Mouse (Mus musculus): Measurements from ENCODE around the gene Zbtb46. TPM values are rescaled to one million over a fixed set of nuclear protein-coding genes. Genes with fewer than 3 reads are reported as not detected.
A peak's percentile ranks its signal among the peaks of the same experiment; 100 is the strongest.

The Zbtb46 gene
- polyA plus RNA-seq, 1 experiment from 2014 or later, result 9.8 TPM

DNA sequence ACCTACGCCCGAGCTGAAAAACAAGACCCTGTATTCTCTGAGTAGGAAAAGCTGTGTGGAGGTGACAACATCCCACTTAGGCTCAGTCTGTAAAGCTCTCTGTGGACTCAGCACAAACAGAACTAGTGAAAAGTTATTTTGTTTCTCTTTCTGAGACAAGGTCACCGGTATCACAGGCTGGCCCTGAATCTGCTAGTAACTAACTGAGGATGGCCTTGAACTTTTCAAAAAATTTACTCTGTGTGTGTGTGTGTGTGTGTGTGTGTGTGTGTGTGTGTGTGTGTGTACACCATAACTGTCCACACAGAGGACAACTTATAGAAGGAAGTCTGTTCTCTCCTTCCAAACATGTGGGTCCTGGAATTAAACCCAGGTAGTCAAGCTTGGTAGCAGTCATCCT lies 65.1 kb downstream of the Zbtb46 start:
- Histone ChIP-seq H3K9ac (ENCODE audit: low read length) (no peak overlapping the region), H3K4me2 (ENCODE audit: low read depth, low read length) (no peak overlapping the region), H3K36me3 (ENCODE audit: control insufficient read depth, insufficient read depth) (no peaks in the 10 kb centered on the region), H3K4me1 (ENCODE audit: control insufficient read depth, insufficient read depth, low read length) (peaks cover 10% of the 10 kb centered on the region), H3K4me3 (ENCODE audit: low read length) (no peak overlapping the region), H3K9me3 (replicated peaks; ENCODE audit: control insufficient read depth, low read length) (no peaks in the 10 kb centered on the region), H3K27ac (ENCODE audit: low read length) (no peak overlapping the region), H3K27me3 (ENCODE audit: control insufficient read depth, insufficient read depth, low read length) (no peaks in the 10 kb centered on the region)
- ATAC-seq (replicated peaks; ENCODE audit: extremely low read depth, insufficient read depth, low FRiP score), result no peak
- WGBS, result 86% methylated on average over 3 of the region's 3 CpGs

DNA sequence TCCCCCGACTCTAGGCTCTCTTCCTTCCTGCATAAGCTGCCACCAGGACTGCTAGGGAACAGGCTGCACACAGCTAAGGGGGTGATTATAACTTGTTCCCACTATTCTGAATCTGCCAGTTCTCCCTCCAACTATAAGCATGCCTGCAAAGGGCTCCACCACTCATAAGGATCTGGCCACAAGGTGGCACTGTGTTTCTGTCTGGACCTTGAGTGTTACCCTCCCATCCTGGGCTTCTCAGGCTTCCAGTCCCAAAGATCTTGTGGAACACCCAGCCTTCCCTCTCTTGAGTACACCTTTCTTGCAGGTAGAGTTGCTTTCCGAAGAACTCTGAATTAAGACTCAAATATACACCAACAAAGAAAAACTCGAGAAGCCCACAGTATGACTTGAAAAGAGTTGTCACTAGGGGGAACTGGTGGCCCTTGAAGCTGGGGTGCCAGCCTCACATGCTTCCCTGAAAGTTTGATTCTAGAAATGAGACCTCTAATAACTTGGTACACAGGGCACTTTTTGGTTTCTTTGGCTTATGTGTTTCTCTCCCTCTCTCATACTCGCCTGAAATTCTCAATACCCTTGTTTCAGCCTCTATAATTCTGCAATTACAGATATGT lies 66.5 kb downstream of the Zbtb46 start:
- 25% methylated on average over 4 of the region's 4 CpGs for WGBS
- Histone ChIP-seq H3K9me3 (replicated peaks; ENCODE audit: control insufficient read depth, low read length) (no peaks in the 10 kb centered on the region), H3K4me2 (ENCODE audit: low read depth, low read length) (no peak overlapping the region), H3K4me1 (ENCODE audit: control insufficient read depth, insufficient read depth, low read length) (peaks cover 7% of the 10 kb centered on the region), H3K4me3 (ENCODE audit: low read length) (no peak overlapping the region), H3K27ac (ENCODE audit: low read length) (no peak overlapping the region), H3K9ac (ENCODE audit: low read length) (no peak overlapping the region), H3K36me3 (ENCODE audit: control insufficient read depth, insufficient read depth) (no peaks in the 10 kb centered on the region), H3K27me3 (ENCODE audit: control insufficient read depth, insufficient read depth, low read length) (no peaks in the 10 kb centered on the region)
- peak; percentile 71; the same call in 1 of the 2 replicates for ATAC-seq (replicated peaks; ENCODE audit: extremely low read depth, insufficient read depth, low FRiP score)

DNA sequence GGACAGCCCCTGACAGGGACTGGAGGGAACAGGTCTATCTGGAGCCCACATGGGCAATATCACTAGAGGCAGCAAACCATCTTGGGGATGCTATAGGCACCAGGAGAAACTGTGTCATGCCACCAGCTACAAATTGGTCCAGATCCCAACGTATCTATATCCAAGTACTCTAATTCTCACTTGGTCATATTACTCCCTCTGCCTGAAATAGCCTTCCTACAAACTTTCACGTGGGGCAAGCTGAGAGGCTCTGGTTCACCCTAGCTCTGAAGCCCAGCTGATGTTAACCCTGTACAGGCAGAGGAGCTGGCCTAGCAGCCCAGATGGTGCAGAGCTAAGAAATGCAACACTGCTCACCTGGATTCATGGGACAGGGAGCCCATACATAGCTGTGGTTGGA lies 67.7 kb downstream of the Zbtb46 start:
- no peaks in the 10 kb centered on the region for H3K4me1 ChIP-seq (ENCODE audit: control insufficient read depth, insufficient read depth, low read length)
- H3K4me3 ChIP-seq (ENCODE audit: low read length), result no peak overlapping the region
- no peak overlapping the region for H3K4me2 ChIP-seq (ENCODE audit: low read depth, low read length)
- H3K9ac ChIP-seq (ENCODE audit: low read length), result no peak overlapping the region
- ATAC-seq (replicated peaks; ENCODE audit: extremely low read depth, insufficient read depth, low FRiP score), result no peak
- H3K9me3 ChIP-seq (replicated peaks; ENCODE audit: control insufficient read depth, low read length), result no peaks in the 10 kb centered on the region
- 64% methylated on average over 2 of the region's 2 CpGs for WGBS
- H3K27ac ChIP-seq (ENCODE audit: low read length), result no peak overlapping the region
- H3K27me3 ChIP-seq (ENCODE audit: control insufficient read depth, insufficient read depth, low read length), result no peaks in the 10 kb centered on the region
- H3K36me3 ChIP-seq (ENCODE audit: control insufficient read depth, insufficient read depth), result no peaks in the 10 kb centered on the region; the same call in 1 of the 2 replicates

DNA sequence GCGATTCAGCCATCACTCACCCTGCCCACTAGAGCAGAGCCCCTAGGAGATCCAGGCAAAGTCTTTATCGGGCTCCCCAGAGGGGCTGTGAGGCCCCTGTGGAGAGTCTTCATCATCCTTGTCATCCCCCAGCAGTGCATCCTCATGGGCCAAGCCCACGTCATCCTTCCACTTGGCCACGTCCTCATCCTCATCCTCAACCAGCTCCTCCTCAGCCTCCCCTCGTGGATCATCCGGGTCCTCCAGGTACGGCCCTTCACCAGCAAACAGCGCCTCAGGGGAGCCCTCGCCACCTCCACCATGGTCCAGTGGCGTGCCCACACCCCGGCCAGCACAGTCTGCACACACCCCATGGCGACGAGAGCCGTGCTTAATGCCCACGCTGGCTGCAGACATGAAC lies 68.2 kb downstream of the Zbtb46 start:
- no peak overlapping the region for H3K9ac ChIP-seq (ENCODE audit: low read length)
- H3K36me3 ChIP-seq (ENCODE audit: control insufficient read depth, insufficient read depth), result no peaks in the 10 kb centered on the region; the same call in 1 of the 2 replicates
- no peaks in the 10 kb centered on the region for H3K9me3 ChIP-seq (replicated peaks; ENCODE audit: control insufficient read depth, low read length)
- no peak overlapping the region for H3K4me3 ChIP-seq (ENCODE audit: low read length)
- H3K4me2 ChIP-seq (ENCODE audit: low read depth, low read length), result no peak overlapping the region
- peaks cover 2% of the 10 kb centered on the region; the same call in 1 of the 2 replicates for H3K4me1 ChIP-seq (ENCODE audit: control insufficient read depth, insufficient read depth, low read length)
- 85% methylated on average over 15 of the region's 15 CpGs for WGBS
- no peaks in the 10 kb centered on the region for H3K27me3 ChIP-seq (ENCODE audit: control insufficient read depth, insufficient read depth, low read length)
- H3K27ac ChIP-seq (ENCODE audit: low read length), result no peak overlapping the region
- no peak for ATAC-seq (replicated peaks; ENCODE audit: extremely low read depth, insufficient read depth, low FRiP score)

DNA sequence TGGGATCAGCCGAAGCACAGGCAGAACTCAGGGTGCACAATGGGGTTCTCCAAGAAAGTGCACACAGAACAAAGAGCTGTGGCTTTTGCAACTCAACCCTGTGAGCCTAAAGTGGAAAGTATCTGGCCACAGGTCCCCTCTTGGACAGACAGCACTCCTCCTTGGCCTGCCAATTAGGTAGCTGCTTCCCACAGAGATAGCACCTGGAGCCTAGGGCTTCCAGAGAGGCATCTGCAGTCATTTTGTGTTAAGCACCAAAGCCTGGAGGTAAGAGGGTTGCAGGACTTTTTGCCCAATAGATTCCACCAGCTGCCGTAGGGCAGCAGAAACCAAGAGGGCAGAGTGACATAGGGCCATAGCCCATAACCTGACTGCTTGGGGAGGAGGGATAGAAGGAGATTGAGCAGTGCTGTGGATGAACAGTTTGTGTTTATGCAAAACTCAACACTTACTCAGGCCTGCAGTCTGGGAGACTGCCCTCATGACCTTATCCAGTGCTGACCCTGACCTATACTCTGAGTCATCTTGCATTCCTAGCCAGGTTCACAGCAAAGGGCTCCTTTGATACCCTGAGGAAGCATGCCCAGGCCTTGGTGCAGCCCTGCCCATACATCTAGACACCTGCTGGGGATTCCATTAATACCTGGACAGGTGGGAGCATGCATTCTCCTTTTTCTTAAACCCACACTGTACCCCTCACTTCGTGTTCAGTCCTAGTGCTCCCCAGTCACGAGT lies 68.9 kb downstream of the Zbtb46 start:
- 77% methylated on average over 4 of the region's 4 CpGs for WGBS
- H3K4me1 ChIP-seq (ENCODE audit: control insufficient read depth, insufficient read depth, low read length), result peaks cover 8% of the 10 kb centered on the region
- H3K27ac ChIP-seq (ENCODE audit: low read length), result no peak overlapping the region

GRCm38 (mm10) chr2:181386663-181387210 lies 72.5 kb downstream of the Zbtb46 start:
- H3K27ac ChIP-seq (ENCODE audit: low read length), result no peak overlapping the region
- H3K36me3 ChIP-seq (ENCODE audit: control insufficient read depth, insufficient read depth), result peaks cover 19% of the 10 kb centered on the region; the same call in 1 of the 2 replicates
- no peak for ATAC-seq (replicated peaks; ENCODE audit: extremely low read depth, insufficient read depth, low FRiP score)
- H3K27me3 ChIP-seq (ENCODE audit: control insufficient read depth, insufficient read depth, low read length), result no peaks in the 10 kb centered on the region
- no peaks in the 10 kb centered on the region for H3K9me3 ChIP-seq (replicated peaks; ENCODE audit: control insufficient read depth, low read length)
- peaks cover 10% of the 10 kb centered on the region for H3K4me1 ChIP-seq (ENCODE audit: control insufficient read depth, insufficient read depth, low read length)
- no peak overlapping the region for H3K4me2 ChIP-seq (ENCODE audit: low read depth, low read length)
- H3K9ac ChIP-seq (ENCODE audit: low read length), result no peak overlapping the region
- 88% methylated on average over 4 of the region's 4 CpGs for WGBS
- H3K4me3 ChIP-seq (ENCODE audit: low read length), result no peak overlapping the region

More for the DNA sequence above, 68.9 kb downstream of the Zbtb46 start:
- Histone ChIP-seq H3K9me3 (replicated peaks; ENCODE audit: control insufficient read depth, low read length) (no peaks in the 10 kb centered on the region), H3K9ac (ENCODE audit: low read length) (no peak overlapping the region), H3K4me2 (ENCODE audit: low read depth, low read length) (no peak overlapping the region), H3K27me3 (ENCODE audit: control insufficient read depth, insufficient read depth, low read length) (no peaks in the 10 kb centered on the region), H3K36me3 (ENCODE audit: control insufficient read depth, insufficient read depth) (no peaks in the 10 kb centered on the region; the same call in 1 of the 2 replicates), H3K4me3 (ENCODE audit: low read length) (no peak overlapping the region)
- no peak for ATAC-seq (replicated peaks; ENCODE audit: extremely low read depth, insufficient read depth, low FRiP score)

DNA sequence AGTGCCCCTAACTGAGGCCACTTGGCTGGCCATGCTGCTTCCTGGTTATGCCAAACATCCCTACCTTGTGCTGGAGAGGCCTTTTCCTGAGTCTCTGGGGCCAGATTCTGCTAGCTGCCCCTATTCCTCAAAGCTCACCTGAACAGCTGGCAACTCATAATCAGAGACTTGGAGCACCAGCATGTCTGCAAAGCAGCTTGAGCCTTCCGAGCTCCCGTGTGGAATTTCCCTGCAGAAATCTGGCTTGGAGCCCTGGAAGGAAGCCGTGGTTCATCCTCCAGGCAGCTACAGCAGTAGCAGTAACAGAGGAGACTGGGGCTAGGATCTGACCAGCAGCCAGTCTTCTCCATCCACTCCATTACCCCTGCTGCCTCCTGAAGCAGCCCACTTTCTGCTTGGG lies 73.3 kb downstream of the Zbtb46 start:
- Histone ChIP-seq H3K4me3 (ENCODE audit: low read length) (no peak overlapping the region), H3K4me2 (ENCODE audit: low read depth, low read length) (no peak overlapping the region), H3K36me3 (ENCODE audit: control insufficient read depth, insufficient read depth) (peaks cover 23% of the 10 kb centered on the region; the same call in 1 of the 2 replicates), H3K9ac (ENCODE audit: low read length) (no peak overlapping the region), H3K4me1 (ENCODE audit: control insufficient read depth, insufficient read depth, low read length) (peaks cover 10% of the 10 kb centered on the region), H3K27ac (ENCODE audit: low read length) (peak overlapping the region; percentile 71; the same call in 1 of the 2 replicates), H3K27me3 (ENCODE audit: control insufficient read depth, insufficient read depth, low read length) (no peaks in the 10 kb centered on the region), H3K9me3 (replicated peaks; ENCODE audit: control insufficient read depth, low read length) (no peaks in the 10 kb centered on the region)
- WGBS, result 46% methylated on average over 3 of the region's 3 CpGs
- ATAC-seq (replicated peaks; ENCODE audit: extremely low read depth, insufficient read depth, low FRiP score), result no peak

- no peaks in the 10 kb centered on the region for H3K9me3 ChIP-seq (replicated peaks; ENCODE audit: control insufficient read depth, low read length)
- peaks cover 28% of the 10 kb centered on the region for H3K36me3 ChIP-seq (ENCODE audit: control insufficient read depth, insufficient read depth)
- peak; percentile 34 for ATAC-seq (replicated peaks; ENCODE audit: extremely low read depth, insufficient read depth, low FRiP score)
- no peaks in the 10 kb centered on the region for H3K27me3 ChIP-seq (ENCODE audit: control insufficient read depth, insufficient read depth, low read length)
- H3K27ac ChIP-seq (ENCODE audit: low read length), result peak overlapping the region; percentile 71
- H3K9ac ChIP-seq (ENCODE audit: low read length), result no peak overlapping the region
- H3K4me3 ChIP-seq (ENCODE audit: low read length), result no peak overlapping the region
- 65% methylated on average over 4 of the region's 4 CpGs for WGBS
- peaks cover 10% of the 10 kb centered on the region for H3K4me1 ChIP-seq (ENCODE audit: control insufficient read depth, insufficient read depth, low read length)
- H3K4me2 ChIP-seq (ENCODE audit: low read depth, low read length), result no peak overlapping the region
Measured at GRCm38 (mm10) chr2:181384919-181385391, 74.3 kb downstream of the Zbtb46 start.

GRCm38 (mm10) chr2:181384463-181384862 lies 74.8 kb downstream of the Zbtb46 start:
- no peak overlapping the region for H3K9ac ChIP-seq (ENCODE audit: low read length)
- H3K4me1 ChIP-seq (ENCODE audit: control insufficient read depth, insufficient read depth, low read length), result peaks cover 10% of the 10 kb centered on the region
- H3K4me3 ChIP-seq (ENCODE audit: low read length), result no peak overlapping the region
- H3K27me3 ChIP-seq (ENCODE audit: control insufficient read depth, insufficient read depth, low read length), result no peaks in the 10 kb centered on the region
- H3K36me3 ChIP-seq (ENCODE audit: control insufficient read depth, insufficient read depth), result peaks cover 33% of the 10 kb centered on the region
- ATAC-seq (replicated peaks; ENCODE audit: extremely low read depth, insufficient read depth, low FRiP score), result no peak
- H3K27ac ChIP-seq (ENCODE audit: low read length), result 0 out of 2 replicates have a peak overlapping the region, but pooled peaks have one; percentile 23
- 80% methylated on average over 7 of the region's 7 CpGs for WGBS
- H3K9me3 ChIP-seq (replicated peaks; ENCODE audit: control insufficient read depth, low read length), result no peaks in the 10 kb centered on the region
- H3K4me2 ChIP-seq (ENCODE audit: low read depth, low read length), result no peak overlapping the region
